Mouse (Mus musculus): ENCODE data around the gene Cpsf6. TPM values are rescaled to one million over a fixed set of nuclear protein-coding genes. Genes with fewer than 3 reads are reported as not detected.

Gene Cpsf6
- total RNA-seq, 2 experiments from 2014 or later: 79.2 to 83.6 TPM

GRCm38 (mm10) chr10:117415364-117416057, 35.7 kb upstream of the Cpsf6 start:
- no peak for ATAC-seq (replicated peaks; ENCODE audit: low FRiP score, poor library complexity, severe bottlenecking)

- ATAC-seq (replicated peaks; ENCODE audit: low FRiP score, poor library complexity, severe bottlenecking): no peak
These were observed 34.9 kb upstream of the Cpsf6 start for GRCm38 (mm10) chr10:117414726-117415125.

- ATAC-seq (replicated peaks; ENCODE audit: low FRiP score, poor library complexity, severe bottlenecking): no peak
These were observed 34.0 kb upstream of the Cpsf6 start for GRCm38 (mm10) chr10:117413562-117414527.

GRCm38 (mm10) chr10:117412474-117413057, 32.8 kb upstream of the Cpsf6 start:
- ATAC-seq (replicated peaks; ENCODE audit: low FRiP score, poor library complexity, severe bottlenecking): no peak

- ATAC-seq (replicated peaks; ENCODE audit: low FRiP score, poor library complexity, severe bottlenecking): no peak
These were observed 32.1 kb upstream of the Cpsf6 start for GRCm38 (mm10) chr10:117411716-117412473.

- ATAC-seq (replicated peaks; ENCODE audit: low FRiP score, poor library complexity, severe bottlenecking): no peak
These were observed 31.3 kb upstream of the Cpsf6 start for GRCm38 (mm10) chr10:117411131-117411530.

- ATAC-seq (replicated peaks; ENCODE audit: low FRiP score, poor library complexity, severe bottlenecking): no peak
These were observed 30.8 kb upstream of the Cpsf6 start for GRCm38 (mm10) chr10:117410481-117411048.

GRCm38 (mm10) chr10:117409373-117410354, 29.8 kb upstream of the Cpsf6 start:
- no peak for ATAC-seq (replicated peaks; ENCODE audit: low FRiP score, poor library complexity, severe bottlenecking)

- ATAC-seq (replicated peaks; ENCODE audit: low FRiP score, poor library complexity, severe bottlenecking): no peak
These were observed 28.9 kb upstream of the Cpsf6 start for GRCm38 (mm10) chr10:117408545-117409372.

GRCm38 (mm10) chr10:117407734-117408288, 28.0 kb upstream of the Cpsf6 start:
- ATAC-seq (replicated peaks; ENCODE audit: low FRiP score, poor library complexity, severe bottlenecking): no peak

- no peak for ATAC-seq (replicated peaks; ENCODE audit: low FRiP score, poor library complexity, severe bottlenecking)
These were observed 27.3 kb upstream of the Cpsf6 start for GRCm38 (mm10) chr10:117406843-117407733.

- no peak for ATAC-seq (replicated peaks; ENCODE audit: low FRiP score, poor library complexity, severe bottlenecking)
These were observed 26.4 kb upstream of the Cpsf6 start for GRCm38 (mm10) chr10:117406283-117406588.

- no peak for ATAC-seq (replicated peaks; ENCODE audit: low FRiP score, poor library complexity, severe bottlenecking)
These were observed 25.9 kb upstream of the Cpsf6 start for GRCm38 (mm10) chr10:117405526-117406282.

GRCm38 (mm10) chr10:117404384-117404783, 24.6 kb upstream of the Cpsf6 start:
- ATAC-seq (replicated peaks; ENCODE audit: low FRiP score, poor library complexity, severe bottlenecking): no peak

GRCm38 (mm10) chr10:117403344-117403953, 23.6 kb upstream of the Cpsf6 start:
- ATAC-seq (replicated peaks; ENCODE audit: low FRiP score, poor library complexity, severe bottlenecking): no peak
